In the genomic region with DNA sequence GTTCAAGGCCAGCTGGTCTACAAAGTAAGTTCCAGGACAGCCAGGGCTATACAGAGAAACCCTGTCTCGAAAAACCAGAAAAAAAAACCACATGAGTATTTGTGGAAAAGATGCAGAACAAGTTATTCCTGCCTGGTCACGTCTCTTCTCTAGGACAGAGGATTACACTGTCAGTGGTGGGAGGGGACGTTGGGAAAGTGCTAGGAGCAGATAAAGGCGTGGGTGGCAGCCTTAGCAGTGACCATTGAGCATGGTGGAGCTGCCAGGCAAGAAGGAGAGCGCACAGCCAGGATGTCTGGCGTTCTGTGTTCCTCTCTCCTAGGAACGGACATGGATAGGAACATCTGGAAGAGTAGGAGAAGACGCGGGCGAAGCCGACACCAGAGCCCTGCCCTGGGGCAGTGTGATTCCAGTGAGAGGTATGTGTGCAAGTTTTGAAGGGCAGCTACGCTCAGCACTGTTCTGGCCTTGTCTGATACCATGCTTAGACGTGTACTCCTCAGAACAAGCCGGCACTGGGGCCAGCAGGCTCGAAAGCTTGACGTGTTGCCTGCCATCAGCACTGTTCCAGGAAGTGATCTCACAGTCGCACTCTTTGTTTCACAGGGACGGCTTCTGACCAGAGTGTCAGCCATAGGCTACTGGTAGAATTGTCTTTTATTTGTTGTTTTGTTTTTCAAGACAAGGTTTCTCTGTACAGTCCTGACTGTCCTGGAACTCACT, we compare ENCODE assay signal across 13 mouse cellular contexts. TPM values are rescaled to one million over a fixed set of nuclear protein-coding genes. Genes with fewer than 3 reads are reported as not detected.
A peak's percentile ranks its signal among the peaks of the same experiment; 100 is the strongest.
DNase-seq lines count a peak whose midpoint lies in the region; ATAC-seq and TF ChIP-seq lines count a peak whose summit lies in the region.
"Had no signal": no experiment of that assay in that cellular context is flagged by ENCODE, and none has a peak within 500 bp of the region (broad histone marks: within the 10 kb centered on the region; RNA-seq: fewer than 3 reads in every experiment).

No protein-coding gene starts in this region.

- H3K4me1 ChIP-seq in megakaryocyte, embryonic 14.5 days, result peaks cover 85% of the 10 kb centered on the region
- peaks cover 38% of the 10 kb centered on the region for H3K4me1 ChIP-seq in limb, embryonic 10.5 days
- no peaks in the 10 kb centered on the region for H3K4me1 ChIP-seq in kidney, adult 2 months (ENCODE audit: control insufficient read depth, insufficient read depth, low read length)

- no peak for ATAC-seq in megakaryocyte, adult 5-6 weeks (ENCODE audit: poor library complexity, severe bottlenecking)
- ATAC-seq: hindbrain, postnatal 0 days had no signal

- TF ChIP-seq POLR2A in kidney, adult 2 months (IDR thresholded peaks at IDR 0.05; ENCODE audit: low read depth, low read length), result no peak

- peak; percentile 49 for DNase-seq in adrenal gland, postnatal 14 days
- no peak for DNase-seq in adrenal gland, postnatal 10 days
- no peak for DNase-seq in limb, embryonic 10.5 days (ENCODE audit: low spot score)
- peak; percentile 56 for DNase-seq in testis, postnatal 14 days (ENCODE audit: low spot score)
- no peak for DNase-seq in kidney, adult 2 months
- DNase-seq in kidney, adult 11 months, result no peak
- DNase-seq: cerebellum, adult 8-10 months; gastrocnemius, postnatal 14 days; retina, postnatal 1 day; thymus, adult 18-20 months had no signal

- H3K27me3 ChIP-seq in megakaryocyte, embryonic 14.5 days (replicated peaks), result no peaks in the 10 kb centered on the region
- H3K27me3 ChIP-seq in limb, embryonic 10.5 days (ENCODE audit: low read depth, poor library complexity, severe bottlenecking), result no peaks in the 10 kb centered on the region
- H3K27me3 ChIP-seq in kidney, adult 2 months (replicated peaks; ENCODE audit: control insufficient read depth, insufficient read depth, low read length), result no peaks in the 10 kb centered on the region

- WGBS in limb, embryonic 10.5 days, result 77% methylated on average over 18 of the region's 18 CpGs
- WGBS in kidney, adult 2 months, result 79% methylated on average over 18 of the region's 18 CpGs

- peaks cover 48% of the 10 kb centered on the region for H3K36me3 ChIP-seq in megakaryocyte, embryonic 14.5 days (replicated peaks; ENCODE audit: low read length)
- peaks cover 16% of the 10 kb centered on the region for H3K36me3 ChIP-seq in limb, embryonic 10.5 days
- no peaks in the 10 kb centered on the region for H3K36me3 ChIP-seq in kidney, adult 2 months (ENCODE audit: control insufficient read depth, insufficient read depth, low read length)

- peak overlapping the region; percentile 90 for H3K4me3 ChIP-seq in megakaryocyte, embryonic 14.5 days (replicated peaks)
- H3K4me3 ChIP-seq in limb, embryonic 10.5 days, result no peak overlapping the region
- no peak overlapping the region for H3K4me3 ChIP-seq in kidney, adult 2 months (ENCODE audit: insufficient read depth, low read depth, low read length)

- no peak for TF ChIP-seq CTCF in kidney, adult 2 months (conservative IDR thresholded peaks at IDR 0.05; ENCODE audit: insufficient read depth, insufficient read length, low read depth, low read length)

- peak overlapping the region; percentile 30; the same call in 1 of the 2 replicates for H3K27ac ChIP-seq in limb, embryonic 10.5 days
- no peak overlapping the region for H3K27ac ChIP-seq in kidney, adult 2 months (ENCODE audit: insufficient read depth, low read depth, low read length)
- H3K27ac ChIP-seq: hindbrain, postnatal 0 days had no signal

- no peaks in the 10 kb centered on the region for H3K9me3 ChIP-seq in megakaryocyte, embryonic 14.5 days
- no peaks in the 10 kb centered on the region for H3K9me3 ChIP-seq in limb, embryonic 10.5 days (replicated peaks)

RNA-seq across cellular contexts. Expression of gene Dcaf4, which starts 5.7 kb away (rescaled TPM):
- 45.2 and 45.4 TPM in 2 replicates for total RNA-seq in adrenal gland, postnatal 14 days (2021)
- total RNA-seq in adrenal gland, postnatal 10 days (2021), result 10 to 100 TPM; 38.8 to 58.9 TPM
- polyA plus RNA-seq in megakaryocyte, embryonic 14.5 days (2012; ENCODE audit: insufficient read depth, low replicate concordance), result 32.1 and 50.2 TPM in 2 replicates
- 3.5 and 5.8 TPM in 2 replicates for total RNA-seq in megakaryocyte, adult 5-6 weeks (2015)
- 5.1 and 5.4 TPM in 2 replicates for total RNA-seq in megakaryocyte, adult 5-6 weeks (2017)
- polyA plus RNA-seq in limb, embryonic 10.5 days (2016; fragmentation: Nextera tagmentation; extraction: Ambion mirVana), result 27.4 and 29.3 TPM in 2 replicates
- polyA plus RNA-seq in kidney, adult 2 months (2012; rRNA removed), result 11.2 and 12.5 TPM in 2 replicates

RNA-seq across cellular contexts. Expression of gene Dpf3, which starts 38.5 kb away (rescaled TPM):
- 10.6 and 12.2 TPM in 2 replicates for total RNA-seq in adrenal gland, postnatal 14 days (2021)
- 10 to 100 TPM in 1 of 2 experiments, 1 to 10 TPM in 1; 9.2 to 12.7 TPM for total RNA-seq in adrenal gland, postnatal 10 days (2021)
- polyA plus RNA-seq in megakaryocyte, embryonic 14.5 days (2012; ENCODE audit: insufficient read depth, low replicate concordance), result 3.0 TPM in 1 of 2 replicates, not detected in the other
- total RNA-seq in megakaryocyte, adult 5-6 weeks (2015), result 0.36 TPM in 1 of 2 replicates, not detected in the other
- 1.6 and 5.0 TPM in 2 replicates for total RNA-seq in megakaryocyte, adult 5-6 weeks (2017)
- polyA plus RNA-seq in limb, embryonic 10.5 days (2016; fragmentation: Nextera tagmentation; extraction: Ambion mirVana), result 2.5 and 2.6 TPM in 2 replicates
- polyA plus RNA-seq in kidney, adult 2 months (2012; rRNA removed), result 4.0 TPM in 2 replicates

Comparison
In these comparisons a context has a peak if more than half of its experiments do, and no peak if none do; other contexts are left out.
1. DNase-seq: peak in adrenal gland, postnatal 14 days (single experiment) and testis, postnatal 14 days (single experiment); none in adrenal gland, postnatal 10 days (single experiment), limb, embryonic 10.5 days (single experiment), kidney, adult 2 months (single experiment) and kidney, adult 11 months (single experiment).